Mouse (Mus musculus) brain, adult 2 months (tissue): ENCODE measurements around the gene Phactr2.
A peak's percentile ranks its signal among the peaks of the same experiment; 100 is the strongest.

Experiments
- DNase-seq: peaks from one replicate; pipeline ENCODE4 v3.0.0; 2011; ENCODE audit warnings: low read depth, low spot score

The Phactr2 gene

DNA sequence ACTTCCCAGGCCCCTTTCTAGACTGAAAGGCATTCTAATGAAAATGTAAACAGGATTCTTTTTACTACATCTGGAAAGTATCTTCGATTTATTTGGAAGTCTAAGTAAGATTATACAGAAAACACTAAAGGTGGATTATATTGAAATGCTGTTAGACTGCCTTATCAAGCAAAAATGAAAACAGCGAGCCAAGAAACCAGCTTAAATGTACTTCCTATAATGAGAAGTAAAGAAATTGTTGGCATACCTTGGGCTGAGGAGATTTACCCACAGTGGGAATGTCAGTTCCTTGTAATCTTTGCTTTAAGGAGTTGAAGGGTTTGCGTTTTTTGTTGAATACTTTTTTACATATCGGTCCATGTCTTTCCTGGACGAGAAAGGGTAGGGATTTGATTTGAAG lies 305.8 kb downstream of the Phactr2 start:
- DNase-seq, result no peak

GRCm38 (mm10) chr10:13162031-13162430 lies 312.2 kb downstream of the Phactr2 start:
- no peak for DNase-seq

DNA sequence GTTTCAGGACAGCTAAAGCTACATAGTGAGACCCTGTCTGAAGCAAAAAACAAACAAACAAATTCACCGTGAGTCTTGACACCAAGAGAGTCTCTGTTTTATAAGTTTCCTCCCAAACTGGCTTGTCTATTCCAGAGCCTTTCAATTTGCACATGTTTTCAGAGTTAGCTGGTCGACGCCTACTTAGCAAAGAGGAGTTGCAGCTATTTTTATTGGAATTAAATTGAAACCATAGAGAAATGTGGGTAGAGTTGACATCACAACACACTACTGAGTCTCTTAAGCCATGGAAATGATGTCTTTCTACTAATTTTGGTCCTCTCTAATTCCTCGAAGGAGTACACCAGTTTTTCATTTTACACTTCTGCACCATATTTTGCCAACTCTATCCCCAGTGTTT lies 313.3 kb downstream of the Phactr2 start:
- peak; percentile 37 for DNase-seq
